Mouse (Mus musculus) layer of hippocampus, postnatal 25 days (tissue): ENCODE measurements around the gene Acer2. TPM values are rescaled to one million over a fixed set of nuclear protein-coding genes. Genes with fewer than 3 reads are reported as not detected.

Source experiments
- DNase-seq, 2 experiments: peaks; one replicate each; pipeline ENCODE4 v3.0.0; 2022; ENCODE audit warnings: mixed read lengths in 2 of 2, low spot score in 1 of 2; ENCODE audit errors: extremely low spot score in 1 of 2
- total RNA-seq, 2 experiments: library from RNA; stranded (reverse); gene quantifications; 2 replicates each; pipeline ENCODE4 v1.2.3; 2021

Gene Acer2
- total RNA-seq, 2 experiments from 2014 or later = 3.6 to 4.3 TPM

GRCm38 (mm10) chr4:86943296-86943695, 69.1 kb downstream of the Acer2 start:
- no peak for DNase-seq

DNA sequence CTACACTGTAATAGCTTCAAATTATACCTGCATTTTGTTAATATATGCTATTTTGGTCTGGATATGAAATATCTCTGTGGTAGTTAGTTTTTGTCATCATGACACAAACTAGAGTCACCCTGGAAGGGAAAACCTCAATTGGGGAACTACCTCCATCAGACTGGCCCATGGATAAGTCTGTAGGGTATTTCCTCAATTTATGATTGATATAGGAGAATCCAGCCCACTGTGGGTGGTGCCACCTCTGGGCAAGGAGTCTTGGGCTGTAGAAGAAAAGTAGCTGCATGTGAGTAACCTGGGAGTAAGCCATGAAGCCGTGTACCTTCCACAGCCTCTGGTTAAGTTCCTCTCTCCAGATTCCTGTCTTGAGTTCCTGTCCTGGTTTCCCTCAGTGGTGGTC, 74.6 kb downstream of the Acer2 start:
- DNase-seq = no peak

DNA sequence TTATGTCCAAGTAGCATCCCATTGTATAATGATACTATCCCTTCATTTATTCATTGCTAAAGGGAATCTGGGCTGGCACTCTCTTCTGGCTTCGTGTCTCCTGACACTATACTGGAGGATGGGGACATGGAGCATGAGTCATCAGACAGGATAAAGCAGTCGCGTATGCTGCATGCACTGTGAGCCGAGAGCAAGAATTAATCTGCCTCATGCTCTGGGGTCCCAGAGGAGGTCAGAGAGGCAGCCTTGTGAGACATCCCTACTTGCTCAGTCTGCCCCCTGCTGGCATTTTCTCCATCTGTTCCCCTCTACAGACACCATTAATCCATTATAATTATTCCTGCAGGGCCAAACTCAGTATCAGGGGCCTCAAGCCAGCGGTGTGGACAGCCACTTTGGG, 79.3 kb downstream of the Acer2 start:
- DNase-seq = no peak

GRCm38 (mm10) chr4:86955448-86955847, 81.3 kb downstream of the Acer2 start:
- no peak for DNase-seq

- peak; percentile 63 to 69 for DNase-seq
Measured at GRCm38 (mm10) chr4:86957576-86958411, 83.6 kb downstream of the Acer2 start.

DNA sequence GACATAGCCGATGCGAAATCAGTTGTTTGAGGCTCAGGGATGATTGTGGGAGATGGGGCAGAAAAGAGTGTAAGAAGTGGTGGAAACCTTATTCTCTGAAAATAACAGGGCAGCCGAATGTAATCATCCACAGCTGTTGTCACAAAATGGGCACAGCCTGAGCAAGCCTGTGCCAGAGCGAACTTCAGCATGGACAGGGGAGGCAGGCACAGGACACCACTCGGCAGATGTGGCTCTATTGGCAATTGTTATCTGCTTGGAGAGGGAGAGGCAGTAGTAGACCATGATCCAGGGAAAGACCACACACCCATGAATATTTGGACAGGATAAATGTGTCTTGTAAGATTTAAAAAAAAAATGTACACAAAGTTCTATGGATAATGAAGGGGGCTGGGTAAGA, 103.1 kb downstream of the Acer2 start:
- DNase-seq = no peak

Other genes with a start within 250 kb of the Acer2 start
- 10 to 100 TPM; 13.1 to 15.0 TPM for gene Plin2, start 204.3 kb upstream of the Acer2 start, total RNA-seq
- 10 to 100 TPM in 1 of 2 experiments, 1 to 10 TPM in 1; 8.5 to 10.7 TPM for gene Dennd4c, start 125.8 kb upstream of the Acer2 start, total RNA-seq
- gene Rps6, start 17.0 kb upstream of the Acer2 start, total RNA-seq = 100 to 1,000 TPM; 393 to 434 TPM